Mouse (Mus musculus): ENCODE data around the gene Zdhhc23. TPM values are rescaled to one million over a fixed set of nuclear protein-coding genes. Genes with fewer than 3 reads are reported as not detected.

Zdhhc23 gene
- polyA plus RNA-seq, 1 experiment, result 0.40 TPM

Other genes with a start within 250 kb of the Zdhhc23 start
- gene Drd3, start 225.8 kb downstream of the Zdhhc23 start, polyA plus RNA-seq (2012; ENCODE audit: insufficient read depth, insufficient read length, missing spikeins), result not detected in 2 replicates
- 3.7 and 8.2 TPM in 2 replicates for gene Ccdc191, start 90.0 kb downstream of the Zdhhc23 start, polyA plus RNA-seq (2012; ENCODE audit: insufficient read depth, insufficient read length, missing spikeins)
- gene Qtrt2, start 53.0 kb downstream of the Zdhhc23 start, polyA plus RNA-seq (2012; ENCODE audit: insufficient read depth, insufficient read length, missing spikeins), result 6.6 and 7.2 TPM in 2 replicates
- 5.2 and 5.4 TPM in 2 replicates for gene Gramd1c, start 83.6 kb upstream of the Zdhhc23 start, polyA plus RNA-seq (2012; ENCODE audit: insufficient read depth, insufficient read length, missing spikeins)
- gene Atp6v1a, start 159.9 kb upstream of the Zdhhc23 start, polyA plus RNA-seq (2012; ENCODE audit: insufficient read depth, insufficient read length, missing spikeins), result 55.9 and 66.0 TPM in 2 replicates
- gene Naa50, start 160.0 kb upstream of the Zdhhc23 start, polyA plus RNA-seq (2012; ENCODE audit: insufficient read depth, insufficient read length, missing spikeins), result 48.8 and 61.1 TPM in 2 replicates
- 9.3 and 21.8 TPM in 2 replicates for gene Usf3, start 193.5 kb upstream of the Zdhhc23 start, polyA plus RNA-seq (2012; ENCODE audit: insufficient read depth, insufficient read length, missing spikeins)

Data from brown adipose tissue, adult 24 weeks (tissue).